Mouse (Mus musculus): ENCODE results near the gene Shb. TPM values are rescaled to one million over a fixed set of nuclear protein-coding genes. Genes with fewer than 3 reads are reported as not detected.

Shb gene
- polyA plus RNA-seq, 1 experiment from 2014 or later: 3.9 TPM

DNA sequence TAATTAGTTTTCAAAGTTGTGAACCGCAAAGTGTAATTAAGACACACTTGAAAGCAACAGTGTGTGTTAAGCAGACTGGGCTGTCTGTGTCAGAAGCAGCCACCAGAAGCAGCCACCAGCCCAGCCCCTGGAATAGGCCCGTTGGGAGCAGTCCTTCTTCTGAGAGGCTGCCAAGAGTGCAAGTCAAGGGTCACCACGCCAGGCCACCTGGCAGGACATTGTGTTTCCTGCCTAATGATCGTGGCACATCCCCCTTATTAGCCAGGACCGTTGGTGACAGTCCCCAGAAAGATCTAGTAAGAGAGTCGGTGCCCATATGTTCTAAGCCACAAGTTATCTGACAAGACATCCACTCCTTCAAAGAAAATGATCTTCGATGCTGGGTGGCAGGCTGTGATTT, 70.6 kb downstream of the Shb start:
- no peak overlapping the region for H3K27ac ChIP-seq
- H3K9me3 ChIP-seq: no peaks in the 10 kb centered on the region
- H3K4me2 ChIP-seq (replicated peaks): no peak overlapping the region
- H3K4me1 ChIP-seq: peaks cover 44% of the 10 kb centered on the region
- WGBS: 18% methylated on average over 7 of the region's 7 CpGs
- H3K4me3 ChIP-seq: no peak overlapping the region
- H3K36me3 ChIP-seq: peaks cover 17% of the 10 kb centered on the region
- H3K9ac ChIP-seq: no peak overlapping the region
- H3K27me3 ChIP-seq: peaks cover 2% of the 10 kb centered on the region; the same call in 1 of the 2 replicates
- no peak for ATAC-seq (ENCODE audit: low FRiP score, low read depth)

DNA sequence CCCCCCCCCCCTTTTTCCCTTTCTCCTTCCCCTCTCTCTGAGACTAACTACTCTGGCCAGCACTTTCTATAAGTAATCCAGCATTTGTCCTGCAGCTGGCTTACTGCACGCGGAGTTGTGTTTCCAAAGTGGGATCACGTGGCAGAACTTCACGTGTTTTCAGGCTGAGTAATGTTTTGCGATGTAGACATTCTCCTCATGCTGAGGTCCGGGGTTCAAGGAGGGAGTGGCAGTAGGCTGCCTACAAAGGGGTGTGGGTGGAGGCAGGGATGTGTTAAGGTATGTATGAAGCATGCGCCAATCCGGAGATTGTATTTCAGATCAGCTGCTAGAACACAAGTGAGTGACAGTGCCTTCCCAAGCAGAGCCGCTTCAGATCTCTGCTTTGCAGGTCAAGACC, 72.9 kb downstream of the Shb start:
- Histone ChIP-seq H3K27me3 (peaks cover 6% of the 10 kb centered on the region; the same call in 1 of the 2 replicates), H3K4me2 (replicated peaks) (no peak overlapping the region), H3K36me3 (peaks cover 21% of the 10 kb centered on the region), H3K27ac (no peak overlapping the region), H3K9me3 (no peaks in the 10 kb centered on the region), H3K9ac (no peak overlapping the region), H3K4me3 (no peak overlapping the region), H3K4me1 (peaks cover 41% of the 10 kb centered on the region)
- 40% methylated on average over 9 of the region's 9 CpGs for WGBS
- peak; percentile 64 for ATAC-seq (ENCODE audit: low FRiP score, low read depth)

DNA sequence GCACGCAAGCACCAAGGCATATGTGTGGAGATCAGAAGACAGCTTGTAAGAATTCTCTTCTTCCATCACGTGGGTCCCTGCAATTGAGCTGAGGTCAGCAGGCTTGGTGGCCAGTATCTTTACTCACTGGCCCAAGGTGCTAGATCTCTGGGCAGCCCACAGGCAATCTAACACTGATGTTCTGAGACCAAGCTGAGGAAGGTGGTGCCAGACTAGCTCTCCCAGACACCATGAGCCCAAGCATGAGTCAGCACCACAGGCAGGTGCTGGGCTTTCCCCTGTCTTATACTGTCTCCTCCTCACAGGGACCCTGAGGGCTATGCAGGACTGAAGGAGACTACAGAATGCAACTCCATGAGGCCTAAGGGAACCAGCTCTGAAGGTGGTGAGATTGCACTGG, 74.7 kb downstream of the Shb start:
- Histone ChIP-seq H3K9me3 (no peaks in the 10 kb centered on the region), H3K36me3 (peaks cover 21% of the 10 kb centered on the region), H3K27me3 (peaks cover 6% of the 10 kb centered on the region; the same call in 1 of the 2 replicates), H3K4me3 (no peak overlapping the region), H3K9ac (no peak overlapping the region), H3K27ac (no peak overlapping the region), H3K4me2 (replicated peaks) (no peak overlapping the region), H3K4me1 (peaks cover 59% of the 10 kb centered on the region)
- WGBS: 80% methylated on average over 2 of the region's 2 CpGs
- no peak for ATAC-seq (ENCODE audit: low FRiP score, low read depth)

DNA sequence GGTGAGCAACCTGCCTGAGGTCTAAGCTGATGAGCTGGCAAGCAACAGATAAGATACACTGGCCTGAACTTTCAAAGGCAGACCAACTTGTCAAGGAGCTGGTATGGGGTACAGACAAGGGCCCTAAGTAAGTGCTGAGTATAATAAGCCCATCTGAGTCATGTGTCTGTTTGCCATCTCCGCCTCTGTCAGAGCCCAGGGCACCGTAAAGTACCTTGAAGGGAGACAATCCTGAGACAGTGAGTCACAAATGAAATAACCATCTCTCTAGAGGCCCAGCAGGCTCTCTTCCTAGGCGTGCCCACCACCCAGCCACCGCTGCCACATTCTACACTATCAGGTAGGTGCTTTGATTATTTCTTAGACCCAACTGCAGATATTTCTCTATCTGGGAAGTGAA, 77.3 kb downstream of the Shb start:
- Histone ChIP-seq H3K9me3 (no peaks in the 10 kb centered on the region), H3K36me3 (peaks cover 21% of the 10 kb centered on the region), H3K27ac (no peak overlapping the region), H3K27me3 (peaks cover 10% of the 10 kb centered on the region), H3K4me2 (replicated peaks) (no peak overlapping the region), H3K9ac (no peak overlapping the region), H3K4me3 (no peak overlapping the region), H3K4me1 (peaks cover 57% of the 10 kb centered on the region)
- WGBS: 86% methylated on average over 4 of the region's 4 CpGs
- no peak for ATAC-seq (ENCODE audit: low FRiP score, low read depth)

DNA sequence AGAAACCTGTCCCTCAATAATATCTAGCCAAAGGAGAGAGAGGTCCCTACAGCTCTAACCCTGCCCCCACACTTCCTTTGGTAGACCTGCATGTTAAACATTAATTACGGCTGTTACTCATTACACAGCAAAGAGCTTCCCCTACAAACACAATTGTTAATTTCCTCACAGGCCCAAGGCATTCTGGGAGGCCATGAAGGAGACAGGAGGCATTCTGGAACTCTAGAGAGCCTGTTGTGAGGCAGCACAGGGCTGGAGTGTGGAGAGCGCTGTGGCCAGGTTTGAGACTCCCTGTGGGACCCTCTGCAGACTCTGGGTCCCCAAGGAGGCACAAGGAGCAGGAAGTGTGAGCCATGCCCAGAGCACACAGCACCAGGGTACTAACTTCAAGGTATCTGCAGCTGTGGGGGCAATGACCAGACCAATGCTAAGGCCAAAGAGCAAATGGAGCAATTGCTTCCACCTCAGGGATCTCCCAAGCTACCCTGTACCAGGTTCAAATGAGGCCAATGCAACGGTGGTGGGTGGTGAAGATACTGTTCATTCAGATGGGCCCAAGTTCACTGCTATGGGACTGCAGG, 78.9 kb downstream of the Shb start:
- no peak; the same call in 1 of the 2 replicates for ATAC-seq (ENCODE audit: low FRiP score, low read depth)
- Histone ChIP-seq H3K27me3 (peaks cover 10% of the 10 kb centered on the region), H3K27ac (peak overlapping the region; percentile 29; the same call in 1 of the 2 replicates), H3K9ac (no peak overlapping the region; the same call in 1 of the 2 replicates), H3K9me3 (no peaks in the 10 kb centered on the region), H3K4me1 (peaks cover 46% of the 10 kb centered on the region), H3K4me3 (no peak overlapping the region), H3K36me3 (peaks cover 21% of the 10 kb centered on the region), H3K4me2 (replicated peaks) (no peak overlapping the region; the same call in 1 of the 2 replicates)
- WGBS: 20% methylated on average over 3 of the region's 3 CpGs

DNA sequence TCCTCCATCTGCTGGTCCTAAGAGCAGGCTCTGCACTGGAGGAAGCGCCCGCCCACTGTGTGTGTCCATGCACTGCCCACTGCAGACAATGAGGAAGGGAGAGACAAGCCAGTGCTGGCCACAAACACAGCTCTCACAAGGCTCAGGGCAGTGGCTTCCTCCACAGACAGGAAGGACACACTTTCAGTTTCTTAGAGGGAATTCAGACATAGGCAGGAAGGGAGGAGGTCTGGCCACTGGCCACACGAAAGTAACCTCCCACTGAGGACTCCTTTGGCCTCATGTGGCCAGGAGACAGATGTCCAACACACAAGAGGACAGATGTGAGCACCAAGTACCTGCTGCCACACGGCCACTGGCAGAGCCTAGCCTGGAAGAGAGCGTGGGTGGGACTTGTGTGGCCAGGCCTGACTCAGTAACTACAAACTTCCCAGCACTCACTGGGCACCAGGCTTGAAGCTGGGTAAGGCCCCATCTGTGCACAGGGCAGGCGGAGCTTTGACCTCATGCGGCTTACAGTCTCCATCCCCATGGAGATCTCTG, 79.6 kb downstream of the Shb start:
- H3K4me1 ChIP-seq: peaks cover 46% of the 10 kb centered on the region
- H3K4me3 ChIP-seq: no peak overlapping the region
- H3K4me2 ChIP-seq (replicated peaks): no peak overlapping the region
- H3K9ac ChIP-seq: peak overlapping the region; percentile 19; the same call in 1 of the 2 replicates
- peaks cover 10% of the 10 kb centered on the region for H3K27me3 ChIP-seq
- H3K27ac ChIP-seq: no peak overlapping the region
- no peak for ATAC-seq (ENCODE audit: low FRiP score, low read depth)
- WGBS: 38% methylated on average over 7 of the region's 7 CpGs
- H3K9me3 ChIP-seq: no peaks in the 10 kb centered on the region
- H3K36me3 ChIP-seq: peaks cover 14% of the 10 kb centered on the region

DNA sequence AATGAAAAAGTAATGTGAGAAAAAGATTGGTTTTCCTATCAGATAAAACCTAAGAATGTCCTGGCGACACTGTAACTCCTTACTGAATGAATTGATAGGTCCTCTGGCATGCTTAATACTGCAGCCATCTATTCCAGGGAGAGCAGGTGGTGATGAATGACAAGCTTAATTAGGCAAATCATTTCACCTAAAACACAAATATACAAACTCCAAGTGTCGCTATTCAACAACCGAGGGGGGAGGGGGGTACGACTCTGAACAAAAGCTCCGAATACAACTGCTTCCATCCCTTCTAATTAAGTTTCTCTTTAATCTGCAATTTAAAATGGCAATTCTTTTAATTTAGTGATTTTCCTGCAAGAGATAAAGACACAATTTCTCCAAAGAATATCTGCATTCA, 83.3 kb downstream of the Shb start:
- H3K27ac ChIP-seq: no peak overlapping the region
- H3K36me3 ChIP-seq: peaks cover 18% of the 10 kb centered on the region
- H3K27me3 ChIP-seq: peaks cover 4% of the 10 kb centered on the region; the same call in 1 of the 2 replicates
- no peaks in the 10 kb centered on the region for H3K9me3 ChIP-seq
- H3K4me3 ChIP-seq: no peak overlapping the region
- H3K4me2 ChIP-seq (replicated peaks): no peak overlapping the region
- no peak for ATAC-seq (ENCODE audit: low FRiP score, low read depth)
- H3K9ac ChIP-seq: no peak overlapping the region
- peaks cover 40% of the 10 kb centered on the region for H3K4me1 ChIP-seq
- WGBS: 85% methylated on average over 5 of the region's 5 CpGs

DNA sequence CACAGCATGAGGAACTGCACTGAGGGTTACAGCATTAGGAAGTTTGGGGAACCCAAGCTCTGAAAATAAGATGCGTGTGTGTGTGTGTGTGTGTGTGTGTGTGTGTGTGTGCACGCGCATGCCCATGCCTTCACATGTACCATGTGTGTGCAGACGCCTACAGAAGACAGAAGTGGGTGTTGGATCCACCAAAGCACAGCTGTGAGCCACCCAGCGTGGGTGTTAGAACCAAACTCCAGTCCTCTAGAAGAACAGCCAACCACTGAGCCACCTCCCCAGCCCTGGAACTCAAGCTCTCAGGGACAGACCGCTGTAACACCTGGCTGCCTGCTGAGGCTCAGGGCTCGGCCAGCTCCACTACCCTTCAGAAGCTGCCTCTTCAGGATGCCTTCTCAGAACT, 83.8 kb downstream of the Shb start:
- Histone ChIP-seq H3K4me2 (replicated peaks) (no peak overlapping the region), H3K4me1 (peaks cover 35% of the 10 kb centered on the region), H3K27ac (no peak overlapping the region), H3K36me3 (peaks cover 22% of the 10 kb centered on the region), H3K27me3 (peaks cover 4% of the 10 kb centered on the region; the same call in 1 of the 2 replicates), H3K4me3 (no peak overlapping the region), H3K9me3 (no peaks in the 10 kb centered on the region), H3K9ac (no peak overlapping the region)
- no peak for ATAC-seq (ENCODE audit: low FRiP score, low read depth)
- WGBS: 86% methylated on average over 7 of the region's 7 CpGs

DNA sequence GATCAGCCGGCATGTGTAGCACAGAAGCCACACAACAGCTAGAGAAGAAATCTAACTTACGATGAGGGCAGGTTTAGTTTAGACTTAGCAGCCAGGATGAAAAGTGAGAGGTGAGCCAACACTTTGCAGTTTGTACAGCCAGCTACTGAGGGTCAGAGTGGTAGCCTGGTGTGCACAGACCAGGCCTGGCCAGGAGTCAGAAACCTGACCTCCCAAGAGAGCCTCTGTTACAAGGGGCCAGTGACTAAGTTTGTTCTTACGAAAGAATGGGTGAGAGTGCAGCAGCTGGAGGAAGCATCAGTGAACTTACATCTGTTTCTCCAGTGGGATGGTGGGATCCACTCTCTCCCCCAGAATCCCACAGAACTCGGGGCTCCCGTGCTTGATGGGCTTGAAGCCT, 85.1 kb downstream of the Shb start:
- H3K4me1 ChIP-seq: peaks cover 22% of the 10 kb centered on the region
- H3K27ac ChIP-seq: no peak overlapping the region
- WGBS: 77% methylated on average over 5 of the region's 5 CpGs
- no peak for ATAC-seq (ENCODE audit: low FRiP score, low read depth)
- H3K9me3 ChIP-seq: no peaks in the 10 kb centered on the region
- H3K27me3 ChIP-seq: peaks cover 4% of the 10 kb centered on the region; the same call in 1 of the 2 replicates
- no peak overlapping the region for H3K9ac ChIP-seq
- no peak overlapping the region for H3K4me3 ChIP-seq
- H3K36me3 ChIP-seq: peaks cover 26% of the 10 kb centered on the region
- no peak overlapping the region for H3K4me2 ChIP-seq (replicated peaks)

DNA sequence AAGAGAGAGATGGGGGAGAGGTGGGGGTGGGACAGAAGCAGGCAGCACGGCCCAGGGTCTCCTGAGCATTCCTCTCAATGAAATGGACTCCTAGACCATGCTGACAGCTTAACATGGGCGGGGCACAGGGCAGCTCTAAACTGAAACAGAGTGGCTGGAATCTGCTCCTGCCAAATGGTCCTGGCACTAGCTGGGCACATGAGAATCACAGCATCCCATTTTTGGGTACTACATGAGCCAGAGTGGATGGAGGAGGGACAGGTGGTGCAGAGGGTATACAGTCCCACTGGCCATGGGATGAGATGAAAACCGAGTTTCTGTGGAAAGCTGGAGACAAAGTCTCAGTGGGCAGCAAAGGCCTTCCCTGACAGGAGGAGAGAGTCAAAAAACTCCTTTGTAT, 87.0 kb downstream of the Shb start:
- Histone ChIP-seq H3K27ac (no peak overlapping the region), H3K4me2 (replicated peaks) (no peak overlapping the region), H3K36me3 (peaks cover 36% of the 10 kb centered on the region), H3K9me3 (no peaks in the 10 kb centered on the region), H3K4me1 (peaks cover 18% of the 10 kb centered on the region), H3K27me3 (no peaks in the 10 kb centered on the region; the same call in 1 of the 2 replicates), H3K9ac (no peak overlapping the region), H3K4me3 (no peak overlapping the region)
- WGBS: 63% methylated on average over 3 of the region's 3 CpGs
- no peak for ATAC-seq (ENCODE audit: low FRiP score, low read depth)

DNA sequence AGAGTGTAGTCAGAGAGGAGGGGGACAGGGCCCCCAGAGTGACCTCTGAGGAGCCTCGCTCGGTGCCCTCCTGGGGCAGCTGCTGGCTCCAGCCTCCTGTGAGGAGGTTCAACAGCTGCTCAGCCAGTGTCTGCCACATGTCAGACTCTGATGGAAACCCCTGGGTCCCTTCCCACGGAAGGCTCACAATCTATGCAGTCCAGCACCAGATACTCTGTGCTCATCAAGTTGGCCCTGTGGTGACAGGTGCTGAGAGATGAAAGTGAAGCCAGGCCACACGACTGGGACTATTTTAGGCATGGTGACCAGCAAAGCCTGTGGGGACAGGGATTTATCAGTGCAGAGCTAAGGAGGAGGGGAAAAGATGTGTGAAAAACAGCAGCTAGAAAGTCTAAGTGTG, 87.5 kb downstream of the Shb start:
- Histone ChIP-seq H3K27me3 (no peaks in the 10 kb centered on the region), H3K4me1 (peaks cover 18% of the 10 kb centered on the region), H3K4me2 (replicated peaks) (no peak overlapping the region), H3K9ac (no peak overlapping the region), H3K4me3 (no peak overlapping the region), H3K36me3 (peaks cover 38% of the 10 kb centered on the region), H3K9me3 (no peaks in the 10 kb centered on the region), H3K27ac (no peak overlapping the region)
- peak; percentile 53 for ATAC-seq (ENCODE audit: low FRiP score, low read depth)
- 49% methylated on average over 4 of the region's 4 CpGs for WGBS

DNA sequence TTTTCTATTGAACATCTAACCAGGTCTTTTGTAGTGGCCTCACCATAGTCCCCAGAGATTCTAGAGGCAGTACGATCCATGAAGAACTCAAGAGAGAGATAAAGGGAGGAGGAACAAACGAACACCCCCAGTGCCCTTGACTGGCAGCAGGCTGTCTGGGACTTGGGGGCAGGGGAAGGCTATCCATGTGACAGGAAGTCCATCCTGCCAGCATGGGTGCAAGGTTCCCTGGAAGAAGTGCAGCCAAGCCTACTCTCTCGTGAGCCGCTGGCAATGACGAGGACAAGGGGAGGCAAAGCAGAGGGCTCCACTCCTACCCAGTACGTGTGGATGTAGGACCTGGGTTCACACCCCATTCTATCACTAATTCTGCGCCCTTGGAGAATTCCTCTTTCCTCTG, 88.6 kb downstream of the Shb start:
- no peak for ATAC-seq (ENCODE audit: low FRiP score, low read depth)
- Histone ChIP-seq H3K27me3 (no peaks in the 10 kb centered on the region), H3K4me3 (no peak overlapping the region), H3K4me2 (replicated peaks) (no peak overlapping the region), H3K27ac (no peak overlapping the region), H3K4me1 (peaks cover 28% of the 10 kb centered on the region), H3K9me3 (no peaks in the 10 kb centered on the region), H3K9ac (no peak overlapping the region), H3K36me3 (peaks cover 38% of the 10 kb centered on the region)
- WGBS: 82% methylated on average over 7 of the region's 7 CpGs

DNA sequence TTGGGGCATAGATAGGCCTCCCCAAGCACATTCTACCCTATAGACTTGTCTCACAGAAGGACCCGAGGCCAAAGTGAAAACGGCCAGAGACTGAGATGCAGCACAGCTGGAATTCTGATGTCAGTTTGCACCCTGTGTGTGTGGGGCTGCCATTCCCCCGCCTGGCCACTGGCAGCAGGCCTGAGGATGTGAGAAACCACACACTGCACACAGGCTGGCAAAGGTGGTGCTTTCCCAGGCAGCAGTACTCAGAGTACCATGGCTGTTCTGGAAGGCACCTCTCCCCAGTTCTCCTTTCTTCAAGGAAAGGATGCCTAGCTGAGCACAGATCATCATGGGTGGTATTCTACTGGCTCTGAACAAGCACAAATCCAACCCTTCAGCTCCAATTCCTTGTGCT, 90.0 kb downstream of the Shb start:
- H3K9ac ChIP-seq: no peak overlapping the region
- 58% methylated on average over 3 of the region's 3 CpGs for WGBS
- no peak for ATAC-seq (ENCODE audit: low FRiP score, low read depth)
- no peak overlapping the region for H3K4me2 ChIP-seq (replicated peaks)
- H3K36me3 ChIP-seq: peaks cover 38% of the 10 kb centered on the region
- no peaks in the 10 kb centered on the region for H3K9me3 ChIP-seq
- H3K27me3 ChIP-seq: no peaks in the 10 kb centered on the region
- H3K4me3 ChIP-seq: no peak overlapping the region
- no peak overlapping the region for H3K27ac ChIP-seq
- peaks cover 38% of the 10 kb centered on the region for H3K4me1 ChIP-seq

All from limb, embryonic 13.5 days (tissue).